Mouse (Mus musculus) adrenal gland, postnatal 4 days (tissue): ENCODE measurements around the gene Tmsb15l. TPM values are rescaled to one million over a fixed set of nuclear protein-coding genes. Genes with fewer than 3 reads are reported as not detected.
"Not testable (repeated sequence)": the region's sequence is repeated elsewhere in the genome, so short reads cannot be mapped to it uniquely, and the experiment has no call there.

Experiments used
- DNase-seq, 2 experiments: peaks; one replicate each; pipeline ENCODE4 v3.0.0; 2021 to 2022; ENCODE audit warnings: low spot score in 2 of 2, mixed read lengths in 2 of 2
- long read RNA-seq, 2 experiments: library from polyadenylated mRNA; stranded (forward); transcript quantifications; one replicate each; pipeline ENCODE4 v2.0.0; 2021
- total RNA-seq, 2 experiments: library from RNA; stranded (reverse); gene quantifications; 2 replicates each; pipeline ENCODE4 v1.2.3; 2021

Tmsb15l gene
- total RNA-seq: 1 to 10 TPM in 1 of 2 experiments, under 1 TPM in 1; 0.54 to 1.1 TPM
- long read RNA-seq, experiment 1: 0 reads
- long read RNA-seq, experiment 2: 0 reads

DNA sequence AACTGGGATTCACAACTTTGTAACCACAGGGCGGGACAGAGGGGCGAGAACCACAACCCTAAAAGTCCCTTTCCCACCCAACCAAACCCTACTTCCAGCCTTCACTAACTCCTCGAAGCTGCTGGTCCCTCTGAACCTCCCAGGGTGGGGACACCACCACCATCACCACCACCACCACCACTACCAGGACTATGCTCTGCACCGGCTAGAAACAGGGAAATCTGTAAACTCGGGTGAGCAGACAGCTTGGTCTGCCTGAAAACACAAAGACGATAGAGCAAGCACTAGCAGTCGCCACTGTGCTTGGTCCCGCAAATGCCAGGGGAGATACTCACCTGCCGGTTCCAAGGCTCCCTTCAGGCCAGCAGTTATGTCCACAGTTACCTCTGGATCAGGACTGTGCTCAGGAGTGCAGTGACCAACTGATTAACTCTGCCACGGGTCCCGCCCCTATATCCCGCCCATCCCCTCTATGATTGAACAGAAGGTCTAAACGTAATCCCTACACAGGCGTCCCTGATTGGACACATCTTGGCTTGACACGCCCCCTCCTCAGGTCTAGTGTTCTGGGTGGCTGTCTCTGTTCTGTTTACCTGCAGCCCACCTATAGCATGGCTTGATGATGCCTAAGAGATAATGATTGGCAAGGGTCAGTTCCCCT is at the start of gene Tmsb15l, which contains the start of gene Tmsb15b1:
Tmsb15l (minus strand) TSS at position 446 of the 661 bp plus-strand sequence.
Tmsb15b1 (minus strand) TSS at position 451 of the 661 bp plus-strand sequence.
- DNase-seq: peak in 1 of 2 experiments; percentile 14

DNA sequence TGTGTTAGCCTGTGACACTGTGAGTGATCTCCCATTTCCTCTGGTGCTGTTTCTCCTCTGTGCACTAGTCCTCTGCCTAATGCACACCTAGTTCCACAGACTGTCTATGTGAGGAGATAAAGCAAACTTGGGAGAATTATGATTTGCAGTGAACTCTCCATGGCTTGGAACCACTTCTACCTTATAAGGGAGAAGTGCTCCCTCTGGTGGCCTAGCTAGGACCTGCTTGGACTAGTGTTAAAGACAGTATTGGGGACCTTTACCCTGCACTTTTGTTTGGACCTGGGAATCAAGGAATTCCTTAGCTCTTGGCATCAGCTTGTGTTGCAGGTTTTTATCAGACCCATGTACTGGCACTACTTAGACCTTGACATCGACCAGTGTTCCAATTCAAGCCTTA is 42.6 kb upstream of the Tmsb15l start:
- DNase-seq: peak in 1 of 2 experiments; percentile 21

DNA sequence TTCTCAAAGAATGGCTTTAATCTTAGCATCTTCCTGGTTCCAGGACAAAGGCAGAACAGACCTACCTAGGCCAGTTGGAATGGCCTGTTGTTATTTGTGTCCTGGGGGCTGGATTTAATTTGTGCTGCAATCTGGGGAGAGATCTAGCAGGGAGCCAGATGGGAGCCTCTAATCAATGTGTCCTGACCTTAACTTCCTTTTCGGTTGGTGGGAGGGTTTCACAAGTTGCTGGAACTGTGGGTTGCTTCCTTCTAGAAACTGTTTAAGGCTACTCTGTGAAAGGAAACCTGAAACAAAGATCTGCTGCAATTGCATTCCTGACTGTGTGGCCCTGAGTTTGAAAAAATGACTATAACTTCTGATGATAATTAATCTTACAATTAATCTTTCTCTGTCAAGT is 41.0 kb upstream of the Tmsb15l start:
- DNase-seq: no peak

DNA sequence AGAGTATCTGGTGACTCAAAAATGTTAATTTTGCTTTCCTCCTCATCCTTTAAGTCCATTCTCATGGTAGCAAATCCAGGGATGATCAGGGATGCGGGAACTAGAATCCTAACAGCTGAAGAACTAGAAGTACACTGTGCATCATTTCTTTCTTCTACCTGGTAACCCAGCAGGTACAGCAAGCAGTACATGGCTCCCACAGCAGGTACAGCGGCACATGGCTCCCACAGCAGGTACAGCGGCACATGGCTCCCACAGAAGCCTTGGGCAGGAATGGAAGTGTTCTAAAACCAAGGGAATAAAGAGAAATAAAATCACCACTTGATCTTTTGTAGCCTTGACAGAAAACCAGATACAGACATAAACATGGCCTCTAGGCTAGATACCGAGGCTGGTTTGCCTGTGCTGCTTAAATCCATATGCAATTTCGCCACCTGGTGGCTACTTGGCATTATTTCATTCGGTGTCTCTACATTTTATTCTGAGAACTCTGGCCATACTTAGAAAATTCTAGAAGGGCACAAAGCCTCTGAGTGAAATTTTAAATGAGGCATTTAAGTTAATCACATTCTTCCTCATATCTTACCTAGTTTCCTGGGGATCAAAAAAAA is 38.5 kb upstream of the Tmsb15l start:
- DNase-seq: peak in 1 of 2 experiments; percentile 4

DNA sequence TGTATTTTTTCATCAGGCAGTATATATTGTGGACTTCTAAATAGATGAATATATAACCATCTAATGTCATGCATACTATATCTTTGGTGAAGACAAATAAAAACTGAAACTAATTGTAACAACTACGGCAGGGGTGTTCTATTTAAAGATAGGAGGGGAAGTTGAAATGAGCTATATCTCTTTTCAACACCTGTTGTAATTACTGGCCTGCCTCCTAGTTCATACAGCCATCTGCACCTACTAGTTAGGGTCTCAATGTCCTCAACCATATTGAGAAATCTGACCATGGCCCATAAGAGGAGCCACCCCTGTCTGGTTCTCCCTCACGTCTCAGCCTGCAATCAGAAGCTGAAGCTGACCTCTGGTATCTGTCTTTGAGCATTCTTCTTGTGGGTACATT is 19.6 kb upstream of the Tmsb15l start:
- no peak for DNase-seq

DNA sequence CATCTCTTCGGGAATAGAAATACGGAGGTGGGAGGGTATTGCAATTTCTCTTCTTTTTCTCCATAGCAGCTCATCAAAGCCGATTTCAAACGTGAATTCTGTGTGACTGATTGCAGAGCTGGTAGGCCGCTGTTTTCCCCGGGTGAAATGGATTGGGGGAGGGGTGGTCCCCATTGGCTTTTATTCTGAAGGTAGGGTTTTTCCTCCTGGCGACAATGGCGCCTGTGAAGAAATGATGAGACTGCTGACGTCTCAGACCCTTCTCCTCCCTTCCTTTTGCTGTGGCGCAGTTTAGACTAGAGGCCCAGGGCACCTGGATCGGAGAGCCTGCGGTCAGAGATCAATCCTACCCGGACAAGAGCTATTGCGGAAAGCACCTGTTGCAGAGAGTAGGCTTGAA is 17.0 kb upstream of the Tmsb15l start:
- DNase-seq: no peak

DNA sequence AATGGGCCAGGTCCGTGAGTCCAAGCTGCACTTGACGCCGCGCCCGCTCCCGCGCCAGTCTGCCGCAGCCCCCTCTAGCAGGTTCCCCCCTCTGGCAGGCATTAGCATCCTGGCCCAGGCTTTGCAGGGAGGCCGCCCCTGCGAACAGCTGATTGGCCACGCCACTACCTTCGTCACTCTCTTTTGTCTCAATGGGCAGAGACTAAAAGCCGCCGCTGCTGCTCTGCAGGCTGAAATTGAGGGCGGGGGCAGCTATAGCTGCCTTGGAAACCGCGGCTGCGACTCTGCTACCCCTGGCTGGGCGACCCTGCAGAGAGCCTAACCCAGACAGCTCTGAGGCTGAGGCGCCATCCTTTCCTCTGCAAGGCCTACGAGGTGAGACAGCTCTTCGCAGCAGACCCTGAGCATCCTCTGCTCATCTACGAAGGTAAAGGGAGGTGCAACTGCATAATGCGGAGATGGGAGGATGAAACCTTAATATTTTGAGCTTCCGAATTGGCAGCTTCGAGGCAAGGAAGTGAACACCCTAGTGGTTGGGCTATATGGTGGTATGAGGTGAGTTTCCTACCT is 16.4 kb upstream of the Tmsb15l start, which contains the start of gene Zcchc18:
Zcchc18 (plus strand) TSS at position 178 of the 570 bp plus-strand sequence.
- DNase-seq: peak in 1 of 2 experiments; percentile 7

DNA sequence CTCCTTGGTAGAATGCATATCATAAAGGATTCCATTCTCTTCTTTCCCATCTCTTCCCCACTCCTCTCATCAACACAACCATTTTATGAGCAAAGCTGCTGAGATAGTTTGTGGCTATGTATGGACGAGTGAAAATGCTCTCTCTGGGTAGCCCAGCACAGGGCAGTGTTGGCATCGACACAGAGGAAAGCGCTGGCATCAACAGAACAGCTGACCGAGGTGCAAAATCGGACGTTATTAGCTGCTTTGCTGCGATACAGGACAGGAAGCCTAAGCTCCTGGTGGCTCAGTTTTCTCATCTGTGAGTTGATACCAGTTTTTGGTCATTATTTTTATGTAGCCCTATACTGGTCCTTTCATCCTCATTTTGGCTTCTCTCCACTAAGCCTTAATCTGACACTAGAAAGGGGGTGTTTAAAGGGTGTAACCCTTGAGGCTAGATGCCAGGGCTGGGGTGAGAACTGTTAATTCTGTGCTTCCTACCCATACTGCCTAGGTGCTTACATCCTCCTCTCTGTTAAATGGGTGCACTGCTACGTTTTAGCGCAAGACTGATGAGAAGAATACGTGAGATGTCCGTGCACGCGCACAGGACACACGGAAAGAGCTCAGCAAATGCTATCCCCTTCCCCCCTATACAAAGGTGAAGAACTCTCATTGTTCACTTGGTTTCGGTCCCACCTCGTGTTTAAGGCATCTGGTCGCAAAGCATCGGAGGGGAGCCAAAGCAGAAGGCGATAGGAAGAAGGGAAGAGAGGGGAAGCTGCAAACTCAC is 15.7 kb upstream of the Tmsb15l start:
- no peak for DNase-seq

DNA sequence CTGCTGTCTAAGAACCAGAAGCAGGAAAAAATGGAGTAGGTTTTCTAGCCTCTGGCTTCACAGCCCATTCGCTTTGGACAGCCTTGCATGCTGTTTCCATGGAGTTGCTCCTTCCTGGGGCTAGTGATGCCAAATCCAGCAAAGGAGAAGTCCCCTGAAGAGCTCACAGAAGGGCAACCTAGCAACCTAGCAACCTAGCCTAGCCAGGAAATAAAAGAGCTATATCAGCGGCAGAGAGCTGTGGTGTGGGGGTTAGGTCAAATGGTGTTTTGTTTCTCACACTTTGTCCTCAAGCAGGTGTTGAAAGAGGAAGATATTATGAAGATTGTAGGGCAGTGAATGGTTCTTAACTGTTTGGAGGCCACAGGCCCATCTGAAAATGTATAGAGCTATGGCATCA is 14.6 kb upstream of the Tmsb15l start:
- no peak for DNase-seq

DNA sequence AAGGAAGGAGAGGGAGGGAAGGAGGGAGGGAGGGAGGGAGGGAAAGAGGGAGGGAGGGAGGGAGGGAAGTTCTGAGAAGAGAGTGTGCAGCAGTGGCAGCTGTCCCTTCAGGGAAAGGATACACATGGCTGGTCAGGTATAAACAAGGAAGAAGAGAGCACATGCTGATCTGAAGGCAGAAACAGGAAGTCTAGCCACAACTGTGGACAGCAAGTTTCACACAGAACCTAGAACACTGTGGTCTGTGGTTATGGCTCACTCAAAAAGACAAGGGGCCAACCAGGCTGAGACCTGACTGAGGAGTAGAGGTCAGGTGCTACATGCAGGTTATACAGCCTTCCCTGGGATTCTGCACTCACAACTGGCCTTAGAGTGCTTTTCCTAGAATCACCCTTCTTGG is 9.4 kb upstream of the Tmsb15l start:
- DNase-seq: no peak

DNA sequence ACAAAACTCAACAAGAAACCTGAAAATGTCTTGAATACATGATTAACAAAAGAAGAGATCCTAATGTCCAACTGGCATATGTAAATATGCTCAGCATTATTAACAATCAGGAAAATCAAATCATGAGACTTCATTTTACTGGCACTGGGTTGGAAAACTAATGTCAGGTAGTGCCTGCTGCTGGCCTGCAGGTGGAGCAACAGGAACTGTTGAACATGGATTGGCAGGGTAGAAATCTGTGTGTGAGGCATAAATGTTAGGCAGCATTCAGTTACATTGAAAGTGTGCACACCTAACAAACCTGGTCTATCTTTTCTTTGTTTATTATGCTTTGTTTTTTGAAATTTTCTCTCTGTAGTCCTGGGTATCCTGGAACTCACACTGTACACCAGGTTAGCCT is 1.9 kb upstream of the Tmsb15l start:
- DNase-seq: no peak

DNA sequence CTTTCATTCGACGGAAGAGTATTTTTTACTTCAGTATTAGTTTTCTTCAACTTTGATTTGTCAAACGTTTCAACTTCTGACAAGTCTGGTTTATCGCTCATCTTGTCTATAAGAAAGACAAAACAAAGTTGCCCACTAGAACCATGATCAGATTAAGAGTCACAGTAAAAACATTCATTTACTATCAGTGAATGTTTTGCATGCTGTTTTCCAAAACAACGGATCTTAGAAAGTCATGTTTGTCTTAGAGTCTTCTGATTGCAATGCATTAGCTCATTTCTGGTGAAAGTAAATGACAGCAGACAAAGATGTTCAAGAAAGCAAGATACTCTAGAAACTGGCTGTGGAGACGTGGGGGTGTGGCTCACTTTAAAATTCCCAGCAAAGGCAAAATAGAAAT is 1.3 kb downstream of the Tmsb15l start, which contains the start of gene Tmsb15b2:
Tmsb15b2 (minus strand) TSS at position 101 of the 400 bp plus-strand sequence.
- DNase-seq: not testable (repeated sequence)

DNA sequence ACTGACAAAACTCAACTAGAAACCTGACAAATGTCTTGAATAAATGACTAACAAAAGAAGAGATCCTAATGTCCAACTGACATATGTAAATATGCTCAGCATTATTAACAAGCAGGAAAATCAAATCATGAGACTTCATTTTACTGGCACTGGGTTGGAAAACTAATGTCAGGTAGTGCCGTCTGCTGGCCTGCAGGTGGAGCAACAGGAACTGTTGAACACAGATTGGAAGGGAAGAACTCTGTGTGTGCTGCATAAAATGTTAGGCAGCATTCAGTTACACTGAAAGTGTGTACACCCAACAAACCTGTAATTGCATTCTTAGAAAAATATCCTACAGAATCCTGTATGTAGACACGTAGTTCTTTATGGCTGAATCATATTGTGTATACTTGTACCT is 17.0 kb downstream of the Tmsb15l start:
- no peak for DNase-seq

DNA sequence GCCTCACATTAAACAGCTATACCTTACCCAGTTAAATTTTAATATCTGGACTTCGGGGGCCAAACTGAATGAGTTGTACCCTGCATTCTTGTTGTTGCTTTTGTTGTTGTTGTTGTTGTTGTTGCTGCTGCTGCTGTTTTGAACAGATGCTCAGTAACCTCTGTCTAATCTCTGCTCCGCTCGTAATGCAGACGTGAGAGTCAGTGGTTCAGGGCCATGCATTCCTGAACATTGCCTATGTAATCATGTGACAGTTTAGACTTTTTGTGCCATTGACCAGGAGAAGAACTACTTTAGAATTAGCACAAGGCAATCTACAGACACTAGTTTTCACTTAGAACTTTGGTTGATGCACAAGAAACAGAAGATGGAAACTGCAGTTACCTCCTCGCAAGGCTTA is 18.4 kb downstream of the Tmsb15l start:
- not testable (repeated sequence) for DNase-seq

DNA sequence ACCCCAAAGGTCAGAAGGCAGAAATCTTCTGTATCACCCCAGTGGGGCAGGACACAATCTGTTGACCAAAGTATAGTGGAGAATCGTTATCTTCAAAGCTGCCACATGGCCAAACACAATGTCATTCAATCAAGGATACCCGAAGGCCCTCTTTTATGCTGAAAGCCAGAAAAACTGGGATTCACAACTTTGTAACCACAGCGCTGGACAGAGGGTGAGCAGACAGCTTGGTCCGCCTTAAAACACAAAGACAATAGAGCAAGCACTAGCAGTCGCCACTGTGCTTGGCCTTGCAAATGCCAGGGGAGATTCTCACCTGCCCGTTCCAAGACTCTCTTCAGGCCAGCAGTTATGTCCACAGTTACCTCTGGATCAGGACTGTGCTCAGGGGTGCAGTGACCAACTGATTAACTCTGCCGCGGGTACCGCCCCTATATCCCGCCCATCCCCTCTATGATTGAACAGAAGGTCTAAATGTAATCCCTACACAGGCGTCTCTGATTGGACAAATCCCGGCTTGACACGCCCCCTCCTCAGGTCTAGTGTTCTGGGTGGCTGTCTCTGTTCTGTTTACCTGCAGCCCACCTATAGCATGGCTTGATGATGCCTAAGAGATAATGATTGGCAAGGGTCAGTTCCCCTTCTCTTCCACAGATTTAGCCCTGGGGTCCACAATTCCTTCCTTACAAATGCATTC is 18.9 kb downstream of the Tmsb15l start:
- DNase-seq: peak in 1 of 2 experiments; percentile 8

DNA sequence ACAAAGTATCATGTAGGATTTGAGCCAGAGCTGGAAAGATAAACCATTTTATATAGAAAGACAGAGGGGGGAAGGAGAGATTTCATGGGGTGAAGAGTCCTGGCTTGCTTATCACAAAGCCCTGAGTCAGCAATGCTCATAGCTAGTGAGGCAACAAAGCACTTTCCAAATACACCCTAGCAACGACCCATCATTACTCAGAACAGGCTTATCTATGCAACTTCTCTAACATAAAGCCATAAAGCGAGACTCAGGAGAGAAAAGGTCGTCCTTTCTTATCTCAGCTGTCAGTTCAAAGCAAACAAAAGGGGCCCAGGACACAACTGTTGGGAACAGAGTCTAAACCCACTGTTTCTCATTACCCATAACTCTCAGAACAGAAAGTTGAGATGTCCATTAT is 38.7 kb downstream of the Tmsb15l start:
- no peak for DNase-seq

DNA sequence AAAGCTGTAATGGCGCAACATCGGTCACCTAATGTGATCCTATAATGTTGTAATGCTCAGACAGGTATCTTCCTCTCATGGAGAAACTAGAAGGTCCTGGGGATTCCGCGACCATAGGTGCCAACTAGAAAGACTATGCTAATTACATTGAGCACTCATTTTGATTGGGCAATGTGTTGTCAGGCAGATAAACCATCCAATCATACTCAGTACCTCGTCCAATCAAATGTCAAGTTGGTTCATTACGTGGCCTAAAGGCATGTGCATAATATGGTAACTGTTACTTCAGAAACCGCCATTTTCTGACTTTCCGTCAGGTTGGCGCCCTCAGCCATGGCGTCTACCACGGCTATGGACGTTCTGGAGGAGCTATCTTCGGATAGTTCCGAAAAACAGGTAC is 49.6 kb downstream of the Tmsb15l start, which contains the start of gene H2bfm:
H2bfm (plus strand) TSS at position 295 of the 400 bp plus-strand sequence.
- no peak for DNase-seq

DNA sequence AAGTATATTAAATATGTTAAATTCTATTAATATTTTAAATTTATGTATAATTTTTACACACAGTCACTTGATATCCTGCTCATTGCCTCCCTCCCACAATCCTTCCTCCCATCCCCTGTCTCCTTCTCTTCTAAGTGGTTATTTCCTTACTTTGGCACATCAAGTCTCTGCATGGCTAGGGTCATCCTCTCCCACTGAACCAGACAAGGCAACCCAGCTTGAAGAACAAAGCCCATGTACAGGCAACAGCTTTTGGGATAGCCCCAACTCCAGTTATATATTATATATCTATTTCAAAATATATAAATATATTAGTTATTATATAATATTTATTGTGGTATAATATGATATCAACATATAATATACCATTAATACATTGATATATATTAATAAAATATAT is 50.8 kb downstream of the Tmsb15l start:
- no peak for DNase-seq
